Mouse (Mus musculus) heart, postnatal 14 days (tissue): ENCODE data around the gene Pxn. TPM values are rescaled to one million over a fixed set of nuclear protein-coding genes. Genes with fewer than 3 reads are reported as not detected.
"Not testable (repeated sequence)": the region's sequence is repeated elsewhere in the genome, so short reads cannot be mapped to it uniquely, and the experiment has no call there.

Experiments used
- DNase-seq, 2 experiments: peaks; one replicate each; pipeline ENCODE4 v3.0.0; 2021 to 2022
- intact Hi-C: fragments of 180-260 bp; cut with DNase I; formaldehyde crosslinking; loops from one replicate; pipeline ENCODE4 v1.15.1; 2025
- total RNA-seq, 2 experiments: library from RNA; stranded (reverse); gene quantifications; 2 replicates each; pipeline ENCODE4 v1.2.3; 2021

The Pxn gene
- total RNA-seq, 2 experiments from 2014 or later = 52.4 to 54.2 TPM

DNA sequence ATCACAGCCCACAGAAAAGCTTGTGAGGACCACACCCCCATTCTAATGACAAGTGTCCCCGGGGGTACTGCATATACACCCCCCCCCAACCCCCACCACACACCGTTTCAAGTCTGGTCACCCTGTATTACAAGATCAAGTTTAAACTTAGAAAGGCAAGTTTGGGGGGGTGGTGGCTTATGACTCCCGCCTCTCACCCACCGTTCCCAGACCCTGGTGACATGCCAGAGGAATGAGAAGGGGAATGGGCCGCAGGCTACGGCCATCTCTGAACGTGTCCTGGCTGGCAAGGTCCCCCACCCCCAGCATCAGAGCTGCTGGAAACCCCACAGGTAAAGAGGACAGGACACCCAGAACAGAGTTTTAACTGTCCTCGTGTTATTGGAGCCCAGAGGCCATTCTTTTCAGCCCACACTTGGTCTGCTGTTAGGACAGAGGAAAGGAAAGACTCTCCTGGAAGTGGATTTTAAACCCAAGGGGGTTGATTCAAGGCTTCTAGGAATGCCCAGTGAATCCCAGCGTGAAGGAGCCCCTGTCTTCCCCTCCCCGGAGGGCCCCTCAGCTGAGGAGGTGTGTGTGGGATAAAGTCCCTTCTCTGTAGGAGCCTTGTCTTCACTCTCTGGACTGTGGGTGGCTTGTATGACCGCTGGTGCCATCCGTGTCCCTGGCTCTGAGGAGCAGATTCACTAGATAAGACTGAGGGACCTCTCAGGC lies 948 bp downstream of the Pxn start:
- no peak for DNase-seq

GRCm38 (mm10) chr5:115507981-115508858 lies 1.7 kb downstream of the Pxn start:
- intact Hi-C loops = no loop called here
- peak; percentile 64 to 70 for DNase-seq

More for the DNA sequence above, 948 bp downstream of the Pxn start:
- intact Hi-C loops = no loop called here

GRCm38 (mm10) chr5:115508859-115509147 lies 2.3 kb downstream of the Pxn start:
- peak; percentile 61 to 63 for DNase-seq
- intact Hi-C loops = no loop called here

DNA sequence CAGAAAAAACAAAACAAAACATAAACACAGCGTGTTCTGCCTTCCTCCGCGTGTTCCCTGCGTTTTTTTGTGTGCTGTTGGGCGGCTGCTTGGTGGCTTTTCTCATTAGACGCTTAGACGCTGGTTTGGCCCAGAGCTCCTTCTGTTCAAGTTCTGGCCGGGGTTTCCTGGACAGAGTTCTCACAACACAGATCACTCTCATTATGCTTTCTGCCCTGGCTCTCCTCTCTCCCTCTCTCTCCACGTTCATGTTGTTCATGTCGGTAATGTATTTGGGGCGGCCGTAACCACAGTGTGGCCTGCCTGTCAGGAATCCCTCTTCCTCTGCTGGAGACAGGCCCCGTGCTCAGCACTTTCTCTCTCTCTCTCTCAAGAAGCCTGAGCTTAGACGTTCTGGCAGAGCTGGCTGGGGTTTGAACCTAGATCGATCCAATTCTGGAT lies 2.9 kb downstream of the Pxn start:
- intact Hi-C loops = no loop called here
- peak; percentile 46 to 63 for DNase-seq

- peak in 1 of 2 experiments; percentile 50 for DNase-seq
- intact Hi-C loops = no loop called here
These were observed 3.6 kb downstream of the Pxn start for GRCm38 (mm10) chr5:115509790-115510689.

DNA sequence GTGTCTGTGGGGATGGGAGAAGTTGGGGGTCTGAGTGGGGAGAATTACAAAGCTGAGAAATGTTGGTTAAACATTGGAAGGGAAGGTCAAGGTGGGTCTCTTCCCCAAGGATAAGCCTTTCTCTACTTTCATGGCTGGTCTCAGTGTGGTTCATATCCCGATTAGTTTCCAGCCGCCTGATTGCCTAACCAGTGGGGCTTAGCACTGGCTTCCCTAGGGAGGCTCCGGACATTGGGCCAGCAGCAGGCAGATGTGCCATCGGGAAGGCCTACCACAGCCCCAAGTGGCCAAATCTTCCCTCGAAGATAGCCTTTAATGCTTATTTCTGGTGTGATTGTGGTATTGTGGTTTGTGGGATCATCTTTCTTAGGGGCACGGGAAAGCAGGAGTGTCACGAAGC lies 5.9 kb downstream of the Pxn start:
- intact Hi-C loops = no loop called here
- DNase-seq = no peak

DNA sequence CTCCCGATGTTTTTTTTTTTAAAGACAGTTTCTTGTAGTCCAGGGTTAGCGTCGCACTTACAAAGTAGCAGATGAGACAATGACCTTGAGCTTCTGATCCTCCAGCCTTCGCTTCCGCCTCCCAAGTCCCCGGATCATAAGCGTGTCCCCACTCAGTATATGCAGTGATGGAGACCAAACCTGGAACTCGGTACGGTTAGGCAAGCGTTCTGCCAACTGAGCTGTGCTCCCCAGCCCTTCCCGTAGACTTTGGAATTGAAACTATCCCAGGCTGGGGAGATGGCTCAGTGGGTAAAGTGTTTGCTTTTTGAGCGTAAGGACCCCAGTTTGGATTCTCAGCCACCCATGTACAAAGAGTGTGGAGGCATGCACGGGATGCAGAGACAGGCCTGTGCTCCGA lies 6.8 kb downstream of the Pxn start:
- intact Hi-C loops = no loop called here
- no peak for DNase-seq

GRCm38 (mm10) chr5:115513721-115514120 lies 7.2 kb downstream of the Pxn start:
- intact Hi-C loops = no loop called here
- DNase-seq = no peak

DNA sequence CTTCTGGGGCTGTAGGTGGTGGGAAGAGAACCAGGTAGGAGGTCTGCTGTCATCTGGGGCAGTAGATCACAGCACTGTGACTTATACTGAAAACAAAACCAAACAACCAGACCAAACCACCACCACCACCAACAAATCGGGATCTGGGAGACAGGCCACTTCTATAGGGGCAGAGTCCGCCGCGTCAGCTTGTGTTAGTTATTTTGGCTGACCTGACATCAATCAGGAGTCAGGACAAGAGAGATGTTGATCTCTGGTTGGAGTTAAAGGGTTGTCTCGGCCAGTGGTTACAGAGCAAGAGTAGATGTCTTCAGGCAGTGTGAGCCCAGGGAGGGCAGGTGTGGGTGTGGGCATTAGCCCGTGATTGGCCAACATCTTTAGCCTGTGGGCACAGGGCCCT lies 7.9 kb downstream of the Pxn start:
- intact Hi-C loops = no loop called here

DNA sequence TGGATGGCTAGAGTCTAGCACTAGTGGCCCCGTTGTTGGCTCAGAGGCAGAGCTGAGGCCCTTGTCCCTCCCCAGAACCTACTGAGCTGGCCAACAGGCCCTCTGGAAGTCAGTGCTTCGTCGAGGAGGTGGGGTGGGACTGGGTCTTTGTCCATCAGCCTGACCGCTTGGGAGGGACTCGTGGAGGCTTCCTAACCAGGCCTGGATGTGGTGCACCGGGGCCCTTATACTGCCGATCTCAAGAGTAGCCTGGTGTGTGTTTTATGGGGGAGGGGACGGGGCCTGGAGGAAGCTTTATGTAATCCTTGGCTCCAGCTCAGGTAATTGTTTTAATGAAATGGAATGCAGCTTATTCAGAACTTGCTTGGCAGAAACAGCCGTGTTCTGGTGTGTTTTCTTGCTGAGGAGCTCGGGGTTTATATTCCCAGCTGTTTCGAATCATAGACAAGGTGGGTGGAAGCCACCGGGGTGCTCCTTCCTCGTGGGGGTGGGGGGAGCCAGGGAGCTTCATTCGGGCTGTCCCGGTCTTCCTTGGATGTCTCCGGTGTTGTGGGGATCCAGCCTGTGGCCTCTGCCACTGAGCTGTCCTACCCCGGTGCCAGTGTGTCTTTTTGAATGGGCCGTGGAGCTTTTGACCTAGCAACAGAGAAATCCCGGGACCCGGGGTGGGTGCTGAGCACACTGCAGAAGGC lies 8.6 kb downstream of the Pxn start:
- peak; percentile 73 to 78 for DNase-seq
- intact Hi-C loops = no loop called here

More for the DNA sequence above, 7.9 kb downstream of the Pxn start:
- DNase-seq = no peak

DNA sequence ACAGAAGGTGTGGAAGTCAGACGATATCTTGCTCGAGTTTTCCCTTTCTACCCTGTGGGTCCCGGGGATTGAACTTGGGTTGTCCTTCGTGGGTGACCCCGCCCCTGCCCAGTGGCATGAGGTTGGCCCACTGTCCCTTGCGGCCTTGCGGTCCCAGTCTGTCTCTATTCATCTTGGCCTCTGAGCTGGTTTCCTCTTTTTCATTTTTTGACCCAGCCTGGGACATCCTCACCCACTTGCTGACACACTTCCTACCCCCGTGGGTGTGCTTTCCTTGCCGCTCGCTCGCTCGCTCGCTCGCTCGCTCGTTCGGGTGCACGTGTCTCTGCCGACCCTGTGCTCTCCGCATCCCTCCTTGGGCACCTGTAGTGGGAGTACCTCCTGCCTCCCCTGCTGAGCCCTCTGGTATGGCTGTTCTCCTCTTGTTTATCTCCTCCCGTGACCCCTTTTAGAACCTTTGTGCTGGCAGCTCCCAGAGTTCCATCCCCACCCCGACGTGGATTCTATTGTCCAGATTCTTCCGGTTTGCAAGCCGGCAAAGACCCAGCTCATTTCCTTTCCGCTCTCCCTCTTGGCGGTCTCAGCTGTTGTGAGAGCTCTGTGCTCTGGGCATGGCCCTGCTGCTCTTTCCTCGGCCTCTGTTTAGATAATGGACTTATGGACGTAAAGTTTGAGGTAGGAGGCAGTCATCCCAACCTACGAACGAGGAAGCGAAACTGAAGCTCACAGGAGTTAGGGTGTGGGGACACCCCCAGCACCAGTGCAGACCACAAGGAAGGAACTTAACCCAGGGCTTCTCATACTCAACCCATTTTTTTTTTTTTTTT lies 9.8 kb downstream of the Pxn start:
- intact Hi-C loops = no loop called here
- DNase-seq = peak; percentile 55 to 63

DNA sequence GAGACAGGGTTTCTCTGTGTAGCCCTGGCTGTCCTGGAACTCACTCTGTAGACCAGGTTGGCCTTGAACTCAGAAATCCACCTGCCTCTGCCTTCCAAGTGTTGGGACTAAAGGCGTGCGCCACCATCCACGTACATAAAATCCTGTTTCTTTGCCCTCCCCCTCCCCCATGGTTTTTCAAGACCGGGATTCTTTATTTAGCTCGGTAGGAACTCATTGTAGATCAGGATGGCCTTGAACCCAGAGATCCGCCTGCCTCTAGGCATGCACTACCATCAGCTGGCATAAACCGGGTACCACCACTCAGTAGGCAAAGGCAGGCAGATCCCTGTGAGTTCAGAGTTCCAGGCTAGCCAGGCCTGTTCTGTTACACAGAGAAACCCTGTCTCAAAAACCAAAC lies 10.4 kb downstream of the Pxn start:
- no peak for DNase-seq
- intact Hi-C loops = no loop called here

- intact Hi-C loops = no loop called here
- no peak for DNase-seq
These were observed 11.0 kb downstream of the Pxn start for GRCm38 (mm10) chr5:115517501-115517900.

DNA sequence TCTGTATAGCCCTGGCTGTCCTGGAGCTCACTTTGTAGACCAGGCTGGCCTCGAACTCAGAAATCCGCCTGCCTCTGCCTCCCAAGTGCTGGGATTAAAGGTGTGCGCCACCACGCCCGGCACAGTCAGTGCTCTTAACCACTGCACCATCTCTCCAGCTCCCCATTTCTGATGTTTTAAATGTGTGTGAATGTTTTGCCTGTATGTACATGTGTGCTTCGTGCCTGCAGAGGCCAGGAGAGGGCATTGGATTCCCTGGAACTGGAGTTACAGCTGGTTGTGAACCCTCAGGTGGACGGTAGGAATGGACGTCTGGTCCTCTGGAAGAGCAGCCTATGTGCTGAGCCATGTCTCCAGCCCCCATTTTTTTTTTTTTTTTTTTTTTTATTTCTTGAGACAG lies 11.7 kb downstream of the Pxn start:
- intact Hi-C loops, DNase-seq: not testable (repeated sequence)

GRCm38 (mm10) chr5:115520325-115520869 lies 13.9 kb downstream of the Pxn start:
- DNase-seq = peak in 1 of 2 experiments; percentile 41
- intact Hi-C loops = no loop called here

- peak in 1 of 2 experiments; percentile 19 for DNase-seq
- intact Hi-C loops = no loop called here
These were observed 15.3 kb downstream of the Pxn start for GRCm38 (mm10) chr5:115521553-115522461.

GRCm38 (mm10) chr5:115522531-115522930 lies 16.1 kb downstream of the Pxn start:
- DNase-seq = no peak
- intact Hi-C loops = no loop called here

- intact Hi-C loops = no loop called here
- DNase-seq = no peak
These were observed 16.6 kb downstream of the Pxn start for GRCm38 (mm10) chr5:115522981-115523499.
